Mouse (Mus musculus): ENCODE results near the gene Notch2.

DNA sequence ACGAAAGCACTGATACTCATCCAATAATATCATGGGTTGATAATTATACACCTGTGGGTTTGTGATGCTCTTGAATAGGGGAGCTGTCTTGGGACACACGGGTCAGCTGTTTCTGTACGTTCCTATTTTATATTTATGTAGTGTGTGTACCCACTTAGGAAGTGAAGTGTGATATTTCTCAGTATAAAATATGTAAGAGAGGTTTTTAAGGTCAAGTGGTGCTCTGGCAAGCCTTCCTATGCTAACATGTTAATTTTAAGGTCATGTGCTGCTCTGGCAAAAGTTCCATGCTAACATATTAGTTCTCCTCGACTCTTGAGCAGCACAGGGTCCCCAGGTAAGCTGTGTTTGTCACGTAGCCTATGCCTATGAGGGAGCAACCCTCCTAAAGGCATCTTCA, 6.4 kb upstream of the Notch2 start:
- TF ChIP-seq CTCF (IDR thresholded peaks at IDR 0.05; ENCODE audit: low read depth) (no peak), EP300 (IDR thresholded peaks at IDR 0.05; ENCODE audit: low read depth) (no peak)
